Mouse (Mus musculus) cerebellum, postnatal 14 days (tissue): Measurements from ENCODE around the gene Acox1.

Experiments used
- DNase-seq, 2 experiments: peaks; one replicate each; pipeline ENCODE4 v3.0.0; 2021; ENCODE audit warnings: mixed read lengths in 2 of 2

Acox1 gene

DNA sequence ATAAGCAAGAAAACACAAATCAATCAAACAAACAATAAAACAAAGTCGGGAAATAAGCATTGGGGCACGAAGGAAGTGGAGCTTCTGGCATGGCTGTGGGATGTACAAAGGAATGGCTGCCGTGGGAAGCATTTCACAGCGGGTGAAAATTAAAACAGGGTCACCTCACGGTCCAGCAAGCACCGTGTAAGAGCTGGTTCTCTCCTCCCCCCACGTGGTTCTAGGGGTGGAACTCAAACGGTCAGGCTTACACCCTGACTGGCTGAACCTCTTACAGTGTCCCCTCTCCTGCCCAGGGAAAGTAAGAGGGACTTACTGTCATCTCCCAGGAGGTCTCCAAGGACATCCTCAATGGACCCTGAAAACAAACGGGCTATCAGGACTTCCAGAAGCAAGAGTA is 35.8 kb downstream of the Acox1 start:
- no peak for DNase-seq

DNA sequence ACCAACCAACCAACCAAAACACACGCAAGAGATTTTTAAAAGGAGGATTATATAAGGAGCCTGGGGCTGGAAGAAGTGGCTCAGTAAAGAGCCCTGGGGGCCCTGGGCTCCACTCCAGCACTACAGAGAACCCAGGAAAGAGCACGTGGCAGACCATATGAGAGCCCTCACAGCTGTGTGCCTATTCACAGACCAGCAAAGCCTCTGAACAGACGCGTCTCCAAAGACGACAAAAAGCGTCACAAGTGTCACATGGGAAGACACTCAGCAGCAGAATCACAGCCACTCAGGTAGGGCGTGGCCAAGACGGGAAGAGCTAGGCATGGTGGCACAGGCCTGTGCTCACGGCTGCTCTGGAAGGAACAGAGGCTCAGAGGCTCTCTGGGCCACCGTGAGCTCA is 36.7 kb downstream of the Acox1 start:
- peak in 1 of 2 experiments; percentile 51 for DNase-seq

DNA sequence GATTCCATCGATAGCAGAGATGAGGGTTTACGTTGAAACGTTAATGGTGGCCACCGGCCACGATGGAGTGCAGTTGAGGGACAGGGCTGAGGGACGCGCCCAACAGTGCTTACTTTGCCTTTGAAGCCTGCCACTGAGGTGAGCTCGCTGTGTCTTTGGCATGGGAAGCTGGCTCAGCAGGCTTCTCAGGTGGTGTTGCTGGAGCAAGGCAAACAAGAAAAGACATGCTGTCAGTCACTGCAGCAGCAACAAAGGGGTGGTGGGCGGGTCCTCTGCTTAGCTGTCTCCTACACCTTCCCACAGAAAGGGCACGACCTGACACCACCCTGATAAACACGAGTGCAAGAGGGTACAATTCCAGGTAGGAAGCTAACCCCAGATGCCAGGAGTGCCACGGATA is 37.5 kb downstream of the Acox1 start:
- DNase-seq, result no peak

DNA sequence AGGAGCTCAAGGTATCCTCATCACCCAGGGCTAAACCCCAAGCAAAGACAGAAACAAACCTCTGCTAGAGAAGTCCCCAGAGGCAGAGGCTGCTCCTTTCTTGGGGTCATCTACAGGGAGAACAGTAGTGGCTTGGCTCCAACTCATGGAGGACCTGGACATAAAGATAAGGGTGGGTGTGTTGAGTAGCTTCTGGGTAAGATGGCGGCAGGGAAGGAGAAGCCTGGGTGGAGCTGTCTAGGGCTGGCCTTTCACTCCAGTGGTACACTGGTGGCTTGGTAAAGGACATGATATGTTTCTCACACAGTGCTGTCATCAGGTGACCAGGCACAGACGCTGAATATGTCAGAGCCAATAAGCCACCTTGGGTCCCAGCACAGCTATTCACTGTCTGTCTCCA is 47.9 kb downstream of the Acox1 start:
- no peak for DNase-seq

DNA sequence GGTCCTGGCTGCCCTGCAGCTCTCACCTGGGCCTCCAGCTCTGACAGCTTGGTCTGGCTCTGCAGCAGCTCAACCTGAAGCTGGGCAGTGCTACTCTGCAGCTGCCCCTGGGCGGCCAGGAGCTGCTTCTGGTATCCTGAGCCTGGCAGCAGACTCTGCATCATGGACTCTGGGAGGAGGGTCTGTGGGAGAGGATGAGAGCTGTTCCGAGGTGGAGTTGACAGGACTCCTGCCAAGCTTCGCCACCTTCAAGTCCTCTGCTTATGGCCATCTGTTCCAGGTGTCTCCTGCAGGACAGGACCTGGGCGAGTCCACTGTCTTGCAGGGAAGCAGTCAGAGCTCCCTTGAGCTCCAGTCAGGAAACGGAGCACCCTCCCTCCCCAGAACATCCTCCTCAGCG is 49.5 kb downstream of the Acox1 start:
- peak; percentile 56 to 60 for DNase-seq

DNA sequence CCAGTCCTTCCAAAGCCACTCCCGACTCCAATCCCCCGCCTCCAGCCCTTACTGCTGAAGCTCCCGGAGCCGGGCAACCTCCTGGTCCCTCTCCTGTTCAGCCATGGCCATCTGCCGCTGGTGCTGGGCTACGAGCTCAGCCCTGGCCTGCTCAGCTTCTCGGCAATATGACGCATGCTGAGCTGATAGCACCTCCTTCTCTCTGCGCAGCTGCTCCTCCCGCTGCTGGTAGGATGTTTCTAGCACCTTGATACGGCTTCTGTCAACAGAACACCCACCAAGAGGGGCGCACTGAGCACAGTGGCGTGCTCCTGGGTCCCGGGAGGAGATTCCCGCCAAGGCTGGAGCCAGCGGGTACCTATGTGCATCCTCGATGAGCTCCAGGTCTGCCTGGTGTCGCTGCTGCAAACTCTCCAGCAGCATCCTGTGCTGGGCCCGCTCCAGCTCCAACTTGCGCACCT is 50.1 kb downstream of the Acox1 start:
- peak; percentile 79 to 85 for DNase-seq

DNA sequence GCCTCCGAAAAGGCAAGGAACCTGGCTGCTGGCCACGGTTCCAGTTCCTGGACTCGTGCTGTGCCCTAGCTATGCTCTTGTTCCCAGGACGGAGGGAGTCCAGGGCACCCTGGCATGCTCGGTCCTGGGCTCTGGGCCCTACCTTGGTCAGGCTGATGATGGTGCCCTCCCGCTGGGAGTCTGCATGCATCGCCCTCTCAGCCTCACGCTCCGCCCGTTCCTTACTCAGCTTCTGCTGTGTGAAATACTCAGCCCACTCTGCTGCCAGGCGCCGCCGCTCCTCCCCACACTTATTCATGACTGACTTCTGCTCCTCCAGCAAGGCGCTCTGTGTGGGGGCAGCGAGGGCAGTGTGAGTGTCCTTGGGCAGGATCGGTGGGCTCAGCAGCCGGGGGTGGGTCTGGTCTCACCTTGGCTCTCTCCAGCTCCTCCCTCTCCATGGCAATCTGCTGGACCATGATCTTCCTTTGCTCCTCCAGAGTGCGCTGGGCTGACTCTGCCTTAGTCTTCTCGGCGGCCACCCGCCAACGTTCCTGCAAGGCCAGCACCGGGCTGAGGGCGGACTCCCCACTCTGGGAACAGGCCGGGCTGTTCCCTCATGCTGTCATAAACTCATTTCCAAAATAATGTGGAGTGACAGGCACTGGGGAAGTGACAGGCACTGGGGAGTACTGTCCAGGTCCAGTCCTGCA is 52.4 kb downstream of the Acox1 start:
- DNase-seq, result peak; percentile 67 to 73

DNA sequence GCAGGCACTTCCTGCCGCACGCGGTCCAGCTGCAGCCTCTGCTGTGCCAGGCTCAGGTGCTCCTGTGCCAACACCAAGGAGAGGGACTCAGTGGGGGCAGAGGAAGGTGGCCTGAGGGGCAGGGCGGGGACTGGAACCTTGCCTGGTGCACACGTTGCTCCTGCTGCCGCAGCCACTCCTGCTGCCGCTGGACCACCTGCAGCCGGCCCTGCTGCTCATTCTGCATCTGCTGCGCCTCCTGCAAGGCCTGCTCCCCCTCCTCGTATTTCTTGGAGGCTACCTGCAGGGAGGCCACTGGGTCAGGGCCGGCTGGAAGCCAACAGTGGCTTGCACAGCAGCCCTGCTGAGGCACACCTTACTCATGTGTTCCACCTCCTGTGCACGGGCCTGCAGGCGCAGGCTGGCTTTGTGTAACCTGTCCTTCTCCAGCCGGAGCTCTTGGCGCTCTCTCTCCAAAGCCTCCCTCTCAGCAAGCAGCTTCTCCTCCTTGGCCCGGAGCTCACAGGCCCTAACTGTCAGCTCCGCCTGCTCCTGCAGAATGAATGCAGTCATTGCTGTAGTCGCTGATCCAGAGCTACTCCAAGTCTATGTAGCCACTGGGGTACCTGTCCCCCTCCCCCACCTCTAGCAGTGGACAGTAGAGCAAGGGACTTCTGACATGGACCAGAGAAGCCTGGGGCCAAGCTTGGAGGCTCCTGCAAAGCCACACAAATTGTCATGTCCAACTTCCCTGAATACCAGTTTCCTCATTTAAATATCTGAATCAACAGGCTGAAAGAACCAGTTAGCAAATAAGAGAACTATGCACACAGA is 53.2 kb downstream of the Acox1 start:
- DNase-seq, result peak; percentile 71 to 73

DNA sequence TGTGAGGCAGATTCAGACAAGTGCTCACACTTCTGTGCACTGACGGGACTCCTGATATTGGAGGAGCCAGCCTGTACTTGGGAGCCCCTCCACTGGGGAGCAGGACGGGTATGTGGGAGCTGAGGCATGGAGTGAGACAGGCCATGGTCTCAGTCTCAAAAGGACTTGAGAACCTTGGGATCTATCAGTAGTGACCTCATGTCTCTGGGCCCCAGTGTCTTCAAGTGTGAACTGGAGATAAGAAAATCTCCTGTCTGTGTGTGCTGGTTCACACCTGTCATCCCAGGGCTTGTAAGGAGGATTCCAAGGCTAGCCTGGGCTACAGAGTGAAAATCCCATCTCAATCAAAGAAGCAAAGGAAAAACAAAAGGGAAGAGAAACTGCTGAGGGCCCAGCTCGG is 55.4 kb downstream of the Acox1 start:
- no peak for DNase-seq

DNA sequence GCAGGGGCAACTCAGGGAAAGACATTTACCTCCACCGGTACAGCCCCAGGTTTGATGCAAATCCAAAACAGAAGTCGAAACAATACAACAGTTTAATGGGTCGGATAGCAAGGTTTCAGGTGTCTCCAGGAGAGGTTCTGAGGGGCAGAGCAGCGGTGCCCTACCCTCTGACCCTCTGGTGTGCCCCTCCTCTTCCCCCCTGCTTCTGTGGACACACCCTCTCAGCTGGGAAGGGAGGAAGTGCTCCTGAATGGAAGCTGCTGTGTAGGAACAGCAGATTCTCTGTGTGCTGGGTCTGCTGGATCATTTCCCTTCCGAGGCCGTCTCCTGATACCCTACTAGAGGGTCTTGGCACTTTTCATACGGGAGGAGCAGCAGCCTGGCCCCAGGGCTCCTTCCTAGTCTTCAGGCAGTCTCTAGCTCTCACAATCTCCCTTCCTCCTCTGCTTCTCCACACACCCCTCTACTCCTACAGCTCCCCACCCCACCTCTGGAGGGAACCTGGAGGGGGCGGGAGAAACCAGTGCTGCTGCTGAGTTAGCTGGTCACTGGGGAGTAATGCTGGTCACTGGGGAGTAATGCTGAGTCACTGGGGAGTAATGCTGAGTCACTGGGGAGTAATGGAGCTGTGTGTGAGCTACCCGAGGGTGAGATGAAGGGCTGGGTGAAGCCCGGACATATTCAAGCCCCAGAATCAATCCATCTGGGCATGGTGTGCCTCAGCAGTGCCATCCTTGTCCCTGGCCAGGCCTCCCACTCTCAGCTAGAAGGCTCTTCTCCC is 56.4 kb downstream of the Acox1 start:
- DNase-seq, result no peak

DNA sequence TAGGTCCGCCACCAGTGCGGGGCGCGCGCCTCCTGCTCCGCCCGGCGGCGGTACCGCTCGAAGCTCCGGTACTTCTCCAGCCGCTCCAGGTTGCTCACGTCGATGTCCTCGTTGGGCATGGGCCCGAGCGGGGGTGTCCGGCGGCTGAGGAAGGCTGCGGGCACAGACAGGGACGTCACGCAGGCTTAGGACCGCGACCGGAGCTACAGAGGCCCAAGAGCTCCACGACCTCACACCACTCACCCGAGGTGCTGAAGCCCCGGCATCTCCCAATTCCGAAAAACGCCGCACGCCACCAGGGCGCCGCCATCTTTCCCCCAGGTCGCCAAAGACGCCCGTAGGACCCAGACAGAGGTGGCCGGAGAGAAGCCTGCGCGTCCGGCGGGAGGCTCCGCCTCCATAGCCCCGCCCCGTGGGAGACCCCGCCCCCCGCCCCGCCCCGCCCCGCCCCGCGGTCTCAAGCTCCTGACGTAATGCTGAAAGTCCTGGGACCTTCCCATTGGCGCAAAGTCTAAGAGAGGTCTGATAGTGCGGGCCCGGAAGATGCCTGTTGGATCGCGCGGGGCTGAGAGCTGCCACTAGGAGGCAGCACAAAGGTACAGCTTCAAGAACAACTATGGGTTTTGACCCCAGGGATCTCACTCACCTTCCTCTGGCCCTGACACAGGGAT is 60.2 kb downstream of the Acox1 start, which contains the start of gene Mrpl38:
Gene Mrpl38 (minus strand): TSS at position 401 of the 671 bp plus-strand sequence.
- DNase-seq, result peak; percentile 89 to 90

DNA sequence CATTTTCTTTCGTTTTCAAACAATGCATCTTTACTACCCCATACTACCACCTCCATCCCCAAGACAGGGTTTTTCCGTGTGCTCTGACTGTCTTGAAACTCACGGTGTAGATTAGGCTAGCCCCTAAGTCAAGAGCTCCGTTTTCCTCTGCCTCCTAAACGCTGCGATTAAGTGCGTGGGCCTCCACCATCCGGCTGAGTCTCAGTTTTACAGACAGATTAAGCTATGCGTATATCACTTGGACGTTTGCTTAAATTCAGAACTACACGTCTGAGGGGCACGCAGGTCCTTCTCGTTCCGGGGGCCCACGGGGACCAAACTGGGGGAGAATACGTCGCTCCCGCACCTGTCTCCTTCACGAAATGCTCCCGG is 60.8 kb downstream of the Acox1 start:
- no peak for DNase-seq

DNA sequence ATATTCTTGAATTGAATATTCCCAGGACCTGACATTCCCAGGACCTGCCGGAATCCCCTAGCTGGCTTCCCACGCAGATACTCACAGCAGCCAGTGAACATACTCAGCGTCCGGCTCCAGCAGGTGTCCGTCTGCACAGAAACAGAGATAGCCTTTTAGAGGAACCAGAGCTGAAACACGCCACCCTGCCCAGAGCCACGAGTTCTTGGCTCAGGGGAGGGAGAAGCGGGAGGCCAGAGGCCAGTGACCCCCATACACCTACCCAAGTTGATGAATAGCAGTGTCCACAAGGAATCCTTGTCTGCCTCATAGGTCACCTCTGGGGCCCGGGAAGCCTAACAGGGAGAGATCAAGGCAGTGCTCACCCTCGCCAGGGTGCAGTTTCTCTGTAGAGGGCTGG is 64.7 kb downstream of the Acox1 start:
- DNase-seq, result no peak

DNA sequence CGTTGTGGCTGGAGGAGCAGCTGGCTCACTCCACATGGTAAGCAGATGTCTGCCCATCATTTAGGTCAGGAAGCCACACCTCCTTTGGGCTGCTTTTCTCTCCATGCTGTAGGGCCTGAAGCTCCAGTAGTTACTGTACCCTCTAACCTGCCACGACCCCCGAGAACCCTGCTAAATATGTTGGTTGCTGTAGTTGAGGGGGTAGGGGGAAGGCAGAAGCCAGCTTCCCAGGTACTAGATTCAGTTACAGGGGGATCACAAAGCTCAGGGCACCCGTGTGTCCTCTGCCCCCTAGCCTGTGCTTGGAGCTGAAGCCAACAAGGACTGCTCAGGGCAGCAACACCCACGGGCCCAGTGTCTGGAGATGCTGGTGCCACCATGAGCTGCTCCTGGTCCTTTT is 65.3 kb downstream of the Acox1 start:
- no peak for DNase-seq

DNA sequence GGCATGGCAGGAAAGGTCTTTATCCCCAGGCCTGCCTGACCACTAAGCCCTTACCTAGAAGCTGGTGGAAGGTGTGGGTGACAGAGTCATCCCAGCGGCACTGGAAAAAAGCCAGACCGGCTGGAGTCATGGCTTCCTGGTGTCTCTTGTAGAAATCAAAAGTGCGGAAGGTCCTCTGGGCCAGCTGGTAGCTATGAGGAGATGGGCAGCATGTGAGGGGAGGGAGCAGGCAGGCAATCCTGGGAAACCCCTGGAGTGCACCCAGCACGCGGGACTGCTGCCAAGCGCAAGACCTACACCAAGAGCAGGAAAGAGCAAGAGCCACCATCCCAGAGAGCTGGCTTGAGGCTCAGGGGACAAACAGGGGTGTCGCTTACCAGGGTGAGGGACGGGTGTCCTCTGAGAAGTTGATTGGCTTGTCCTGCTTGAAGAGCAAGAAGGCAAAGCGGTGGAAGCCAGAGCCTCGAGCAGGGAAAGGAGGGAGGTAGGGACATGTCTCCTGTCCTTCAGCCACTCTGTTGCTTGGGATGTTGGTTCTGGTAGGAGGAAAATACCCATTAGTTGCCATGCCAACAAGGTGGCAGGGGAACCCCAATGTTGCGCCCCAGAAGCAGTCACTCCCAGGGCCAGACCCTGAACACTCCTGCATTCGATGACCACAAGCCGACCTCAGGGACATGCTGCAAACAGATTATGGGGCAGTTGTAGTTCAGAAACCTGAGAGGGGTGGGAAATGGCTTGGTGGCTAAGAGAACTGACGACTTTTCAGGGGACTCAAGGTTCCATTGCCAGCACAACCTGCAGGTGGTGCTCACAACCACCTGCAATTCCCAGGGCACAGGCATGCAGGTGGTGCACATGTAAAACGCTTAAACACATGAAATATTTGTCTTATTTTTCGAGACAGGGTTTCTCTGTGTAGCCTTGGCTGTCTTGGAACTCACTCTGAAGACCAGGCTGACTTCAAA is 66.2 kb downstream of the Acox1 start:
- peak; percentile 35 to 50 for DNase-seq

DNA sequence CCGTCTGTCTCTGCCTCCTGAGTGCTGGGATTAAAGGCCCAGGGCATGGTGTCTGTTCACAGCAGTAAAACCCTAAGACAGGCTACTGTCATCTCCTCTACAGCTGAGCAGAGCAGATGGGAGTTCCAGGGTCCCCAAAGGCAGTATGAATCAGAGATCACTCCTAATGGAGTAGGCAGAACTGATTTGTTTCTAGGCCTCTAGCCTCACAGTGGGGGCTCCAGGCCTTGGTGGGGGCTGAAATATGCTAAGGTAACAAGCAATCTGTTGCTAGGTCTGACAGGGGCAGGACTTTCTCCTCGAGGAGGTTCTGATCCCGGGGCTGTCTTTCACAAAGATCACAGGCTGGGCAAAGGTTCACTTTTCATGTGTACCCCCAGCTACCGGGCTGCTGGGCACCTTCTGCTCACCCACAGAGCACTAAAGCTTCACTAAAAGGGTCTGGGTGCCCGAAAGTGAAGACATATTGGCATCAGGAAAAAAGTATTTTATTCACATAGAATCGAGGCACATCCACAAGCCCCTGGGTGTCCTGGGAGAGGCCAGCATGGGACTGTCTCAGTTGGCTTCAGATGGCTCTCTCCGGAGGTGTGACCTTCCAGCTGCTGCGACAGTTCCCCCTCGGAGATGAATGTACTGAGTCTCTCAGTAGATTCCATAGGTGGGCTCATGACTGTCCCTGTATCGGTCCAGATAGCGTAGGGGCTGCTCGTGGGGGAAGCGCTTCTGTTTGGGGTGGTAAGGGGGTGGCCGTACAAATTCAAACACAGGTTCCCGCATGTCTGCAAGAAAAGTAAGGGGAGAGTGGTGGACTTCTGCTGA is 67.3 kb downstream of the Acox1 start:
- peak in 1 of 2 experiments; percentile 52 for DNase-seq

DNA sequence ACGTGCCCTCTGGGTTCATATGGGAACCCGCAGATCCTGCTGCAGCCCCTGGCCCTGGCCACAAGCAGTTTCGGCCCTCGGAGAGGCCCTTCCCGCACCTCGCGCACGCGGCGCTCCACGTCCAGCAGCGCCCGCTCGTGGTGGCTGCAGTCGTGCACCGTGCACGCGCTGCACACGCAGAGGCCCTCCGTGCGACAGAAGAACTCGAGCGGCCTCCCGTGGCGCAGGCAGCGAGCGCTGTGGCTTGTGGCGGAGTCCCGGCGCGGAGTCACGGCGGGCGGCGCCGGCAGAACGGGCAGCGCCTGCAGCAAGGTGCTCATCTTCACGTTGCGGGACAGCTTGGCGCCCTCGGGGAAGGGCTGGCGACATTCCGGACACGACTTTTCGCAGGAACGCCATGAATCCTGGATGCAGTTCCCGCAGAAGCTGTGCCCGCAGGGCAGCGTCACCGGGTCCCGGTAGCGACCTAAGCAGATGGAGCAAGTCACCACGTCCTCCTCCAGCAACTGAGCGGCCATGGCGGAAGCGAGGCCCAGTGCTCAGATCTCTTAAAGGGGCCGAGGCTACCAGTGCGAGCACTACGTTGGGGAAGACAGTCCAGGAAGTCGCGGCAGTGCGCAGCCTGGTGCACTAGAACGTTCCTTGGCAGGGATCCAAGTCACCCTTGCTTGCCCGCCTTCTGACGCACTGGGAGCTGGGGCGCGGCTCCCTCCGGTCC is 68.2 kb downstream of the Acox1 start, which contains the start of gene Trim65:
Gene Trim65 (minus strand): TSS at position 641 of the 718 bp plus-strand sequence.
- DNase-seq, result peak; percentile 89 to 90

DNA sequence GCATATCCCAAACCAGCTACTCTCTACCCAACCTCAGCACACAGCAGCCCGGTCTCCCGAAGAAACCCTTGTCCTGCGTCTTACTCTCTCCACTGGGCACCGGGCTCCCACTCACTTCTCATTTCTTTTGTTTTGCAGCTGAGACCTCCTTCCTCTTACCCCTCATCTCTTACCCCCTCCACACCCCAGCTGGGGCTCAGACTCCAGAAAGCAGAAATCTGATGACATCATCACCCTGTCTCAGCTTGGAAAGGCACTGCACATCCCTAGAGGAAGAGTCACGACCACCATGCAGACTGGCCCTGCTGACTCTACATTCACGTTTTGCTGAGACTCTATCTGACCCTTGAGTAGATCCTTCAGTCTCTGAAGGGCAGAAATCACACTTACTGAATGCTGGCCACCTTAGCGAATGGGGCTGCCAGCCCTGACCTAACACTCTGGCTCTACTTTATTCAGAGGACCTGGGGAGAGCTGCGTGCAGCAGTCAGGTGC is 68.8 kb downstream of the Acox1 start:
- DNase-seq, result no peak

DNA sequence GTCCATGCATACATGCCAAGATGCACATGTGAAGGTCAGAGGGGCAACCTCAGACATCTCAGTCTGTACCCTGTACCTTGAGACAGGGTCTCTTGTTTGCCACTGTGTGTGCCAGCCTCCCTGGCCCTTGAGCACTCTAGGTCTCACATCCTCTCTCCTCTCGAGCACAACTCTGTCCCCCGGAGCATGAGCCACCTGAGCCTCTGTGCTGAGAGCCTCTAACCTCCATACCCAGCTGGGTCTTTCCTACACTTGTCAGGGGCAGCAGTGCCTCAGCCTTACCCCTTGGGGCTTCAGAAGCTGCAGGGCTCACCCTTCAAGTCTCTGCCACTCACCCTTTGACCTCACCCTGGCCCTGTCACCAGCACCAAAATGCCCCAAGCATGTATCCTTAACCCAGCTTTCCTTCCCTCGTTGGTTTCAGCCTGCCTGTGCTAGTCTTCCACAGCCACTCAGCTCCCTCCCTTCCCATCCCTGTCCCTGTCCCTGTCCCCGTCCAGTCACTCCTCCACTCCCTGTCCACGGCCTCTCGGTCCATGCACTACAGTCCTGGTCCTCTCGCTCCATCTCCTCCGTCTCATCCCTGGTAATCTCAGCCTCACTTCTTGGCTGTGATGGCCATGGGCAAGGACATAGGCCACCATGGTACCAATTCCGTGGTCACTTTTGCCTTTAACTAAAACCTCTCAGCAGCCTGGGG is 69.6 kb downstream of the Acox1 start:
- DNase-seq, result no peak
